Mouse (Mus musculus) lung, embryonic 16.5 days (tissue): Measurements from ENCODE around the gene Mief1. TPM values are rescaled to one million over a fixed set of nuclear protein-coding genes. Genes with fewer than 3 reads are reported as not detected.

Source experiments
- ATAC-seq: fragments of 200-750 bp; cut with Nextera tagmentation; 2 replicates; pipeline ENCODE4 v1.8.0; 2017; ENCODE audit warnings: low read depth, mild to moderate bottlenecking, moderate library complexity
- H3K27ac ChIP-seq: fragments of 300-500 bp; sonication (generic); 2 replicates; pipeline ENCODE4 v1.5.1; 2014; ENCODE audit warnings: mild to moderate bottlenecking, control low read depth, low read length
- H3K27me3 ChIP-seq: fragments of 300-500 bp; sonication (generic); 2 replicates; pipeline ENCODE4 v1.6.1; 2014; ENCODE audit warnings: low read depth, low read length, mixed read lengths; ENCODE audit not compliant: control insufficient read depth, insufficient read depth
- H3K36me3 ChIP-seq: fragments of 300-500 bp; sonication (generic); 2 replicates; pipeline ENCODE4 v1.6.1; 2014; ENCODE audit warnings: low read length; ENCODE audit not compliant: control insufficient read depth, insufficient read depth
- H3K4me1 ChIP-seq: fragments of 300-500 bp; sonication (generic); replicated peaks from 2 replicates; pipeline ENCODE4 v1.6.1; 2014; ENCODE audit warnings: low read length, mixed read lengths; ENCODE audit not compliant: control insufficient read depth, insufficient read depth
- H3K4me2 ChIP-seq: fragments of 300-500 bp; sonication (generic); 2 replicates; pipeline ENCODE4 v1.6.1; 2014; ENCODE audit warnings: low read depth, low read length, control low read depth
- H3K4me3 ChIP-seq: fragments of 300-500 bp; sonication (generic); 2 replicates; pipeline ENCODE4 v1.5.1; 2014; ENCODE audit warnings: mild to moderate bottlenecking, low read length, control low read depth
- H3K9ac ChIP-seq: fragments of 300-500 bp; sonication (generic); 2 replicates; pipeline ENCODE4 v1.6.1; 2014; ENCODE audit warnings: low read length, control low read depth
- H3K9me3 ChIP-seq: fragments of 300-500 bp; sonication (generic); 2 replicates; pipeline ENCODE4 v1.6.1; 2016; ENCODE audit warnings: low read length; ENCODE audit not compliant: control insufficient read depth
- WGBS: fragments of 180-500 bp; shearing (Covaris S2); extraction: QIAGEN DNeasy Blood & Tissue Kit; methylation state at CpG from one replicate; pipeline ENCODE4 v1.1.7; 2014; 5-methylcytosine and 5-hydroxymethylcytosine counted together
- polyA plus RNA-seq: library from polyadenylated mRNA; unstranded; fragments of >200 nt; fragmentation: Nextera tagmentation; extraction: Ambion mirVana; gene quantifications from 2 replicates; pipeline ENCODE4 v1.2.1, GENCODE M21; 2015

The Mief1 gene
- polyA plus RNA-seq, 1 experiment from 2014 or later = 28.4 TPM

DNA sequence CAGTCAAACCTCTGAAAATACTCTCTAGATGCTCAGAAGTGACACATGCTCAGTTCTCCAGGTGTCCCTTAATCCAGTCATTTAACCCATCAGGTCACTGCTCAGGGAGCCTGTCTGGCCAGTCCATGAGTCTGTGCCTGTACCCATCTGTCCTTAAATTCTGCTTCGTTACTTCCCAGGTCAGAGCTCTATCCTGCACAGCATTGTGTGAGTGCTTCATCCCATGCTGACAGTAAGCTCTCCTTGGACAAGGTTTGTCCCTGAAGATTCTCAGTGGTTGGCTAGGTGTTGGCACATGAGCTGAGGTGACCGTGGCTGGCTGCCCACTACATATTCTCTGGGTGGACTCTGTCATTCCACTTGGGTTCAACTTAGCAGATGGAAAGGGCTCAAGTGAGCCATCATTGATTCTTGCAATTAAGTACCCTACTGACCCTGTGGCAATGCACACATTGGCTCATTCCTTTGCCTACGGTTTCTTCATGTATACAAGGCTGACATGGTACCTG, 27.7 kb upstream of the Mief1 start:
- no peak for ATAC-seq
- no peak overlapping the region for H3K9ac ChIP-seq

DNA sequence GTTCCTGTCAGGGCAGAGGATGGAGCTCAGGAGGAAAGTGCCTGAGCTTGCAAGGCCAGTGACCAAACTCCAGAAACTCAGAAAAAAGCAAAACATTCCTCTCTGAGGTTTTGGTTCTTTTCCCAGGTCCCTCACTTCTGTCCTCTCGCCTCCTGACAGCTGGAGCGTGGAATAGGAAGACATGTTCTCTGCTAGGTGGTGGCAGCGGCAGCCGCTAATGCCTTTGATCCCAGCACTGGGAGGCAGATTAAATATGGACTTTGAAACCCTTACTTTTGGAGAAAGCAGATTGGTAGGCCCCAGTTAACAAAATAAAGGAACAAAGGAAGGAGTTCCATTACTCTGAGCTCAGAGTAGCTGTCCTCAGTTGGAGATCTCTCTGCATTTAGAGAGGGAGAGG, 25.4 kb upstream of the Mief1 start:
- H3K4me1 ChIP-seq = no peaks in the 10 kb centered on the region
- no peak overlapping the region for H3K4me2 ChIP-seq
- no peaks in the 10 kb centered on the region for H3K9me3 ChIP-seq
- no peaks in the 10 kb centered on the region for H3K27me3 ChIP-seq
- no peak for ATAC-seq
- H3K9ac ChIP-seq = no peak overlapping the region
- no peak overlapping the region for H3K4me3 ChIP-seq
- H3K27ac ChIP-seq = no peak overlapping the region
- WGBS = 31% methylated on average over 4 of the region's 4 CpGs
- H3K36me3 ChIP-seq = 0 out of 2 replicates have a peak, but pooled peaks cover 4% of the 10 kb centered on the region

More for the DNA sequence above, 27.7 kb upstream of the Mief1 start:
- Histone ChIP-seq H3K4me1 (no peaks in the 10 kb centered on the region), H3K9me3 (no peaks in the 10 kb centered on the region), H3K27ac (no peak overlapping the region), H3K27me3 (no peaks in the 10 kb centered on the region), H3K36me3 (no peaks in the 10 kb centered on the region), H3K4me3 (no peak overlapping the region), H3K4me2 (no peak overlapping the region)
- WGBS = 75% methylated on average over 3 of the region's 3 CpGs

DNA sequence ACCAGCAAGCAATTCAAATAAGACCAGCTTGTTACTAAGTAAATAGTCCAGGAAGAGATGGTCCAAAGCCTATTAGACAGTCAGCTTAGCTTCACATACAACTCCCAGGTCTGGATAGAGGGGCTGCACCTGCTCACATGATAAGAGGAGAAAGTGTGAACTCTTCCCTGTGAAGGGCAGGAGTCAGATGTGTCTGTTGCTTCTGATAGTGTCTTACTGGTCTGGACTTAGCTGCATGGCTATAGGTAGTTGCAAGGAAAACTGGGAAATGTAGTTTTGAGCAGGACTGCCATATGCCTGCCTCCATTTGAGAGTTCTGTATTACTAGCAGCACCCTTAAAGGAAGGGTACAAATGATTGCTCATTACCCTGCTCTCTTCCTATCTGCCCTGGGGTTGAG, 20.1 kb upstream of the Mief1 start:
- H3K27me3 ChIP-seq = no peaks in the 10 kb centered on the region
- H3K27ac ChIP-seq = no peak overlapping the region
- no peak overlapping the region for H3K4me2 ChIP-seq
- no peak overlapping the region for H3K9ac ChIP-seq
- no peak overlapping the region for H3K4me3 ChIP-seq
- no peaks in the 10 kb centered on the region for H3K4me1 ChIP-seq
- no peak for ATAC-seq
- H3K36me3 ChIP-seq = 0 out of 2 replicates have a peak, but pooled peaks cover 4% of the 10 kb centered on the region
- no peaks in the 10 kb centered on the region for H3K9me3 ChIP-seq

DNA sequence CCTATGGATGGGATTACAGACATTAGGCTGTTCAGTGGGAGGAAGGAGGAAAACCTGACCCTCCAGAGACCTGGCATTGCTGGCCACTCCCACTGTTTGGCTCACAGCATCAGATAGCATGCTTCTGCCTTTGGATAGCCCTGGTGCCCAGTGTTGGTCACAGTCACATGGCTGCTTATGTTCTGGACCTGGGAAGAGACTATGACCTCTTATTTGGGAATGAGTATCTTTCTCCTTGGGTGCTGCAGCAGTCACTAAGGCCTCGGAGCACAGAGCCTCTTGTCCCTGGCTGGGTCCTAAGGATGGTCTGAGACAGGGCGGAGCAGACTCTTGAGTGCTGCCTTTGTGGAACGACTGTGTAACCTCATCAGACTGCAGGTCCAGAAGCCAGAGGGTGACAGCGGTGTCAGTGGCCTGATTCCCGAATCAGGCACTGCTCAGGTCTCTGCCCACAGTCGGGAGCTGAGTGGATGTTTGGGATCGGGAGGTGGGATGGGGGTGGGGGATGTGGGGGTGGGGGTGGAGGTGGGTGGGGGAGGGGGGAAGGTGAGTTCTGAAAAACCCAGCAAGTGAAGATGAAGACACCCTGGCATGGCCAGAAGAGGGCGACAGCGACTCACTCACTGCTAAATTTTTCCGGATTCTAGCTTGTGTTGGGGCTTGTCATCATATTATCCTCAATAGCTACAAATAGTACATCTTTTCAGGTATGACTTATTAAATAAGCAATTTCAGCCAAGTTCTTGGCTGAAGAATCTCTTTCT, 17.9 kb upstream of the Mief1 start:
- no peak overlapping the region for H3K27ac ChIP-seq
- ATAC-seq = no peak
- no peaks in the 10 kb centered on the region for H3K4me1 ChIP-seq
- no peak overlapping the region for H3K4me3 ChIP-seq
- H3K9ac ChIP-seq = no peak overlapping the region
- no peak overlapping the region for H3K4me2 ChIP-seq
- no peaks in the 10 kb centered on the region for H3K27me3 ChIP-seq
- 0 out of 2 replicates have a peak, but pooled peaks cover 4% of the 10 kb centered on the region for H3K36me3 ChIP-seq
- 13% methylated on average over 10 of the region's 10 CpGs for WGBS
- H3K9me3 ChIP-seq = no peaks in the 10 kb centered on the region

DNA sequence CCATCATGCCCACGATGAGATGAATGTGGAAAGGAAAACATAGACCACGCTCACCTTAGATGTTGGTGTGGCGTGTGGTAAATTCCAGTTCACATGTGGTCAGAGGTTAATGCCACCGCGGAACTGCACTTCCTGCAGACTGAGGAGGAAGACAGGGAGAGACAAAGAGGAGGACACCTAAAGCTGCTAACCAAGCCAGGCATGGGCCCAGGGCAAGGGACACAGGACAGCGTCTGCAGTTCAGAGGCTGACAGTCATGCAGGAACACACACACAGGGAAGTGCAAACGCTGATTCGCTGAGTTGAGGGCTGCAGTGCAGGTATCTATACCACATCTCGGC, 17.4 kb upstream of the Mief1 start:
- no peaks in the 10 kb centered on the region for H3K27me3 ChIP-seq
- no peak overlapping the region for H3K9ac ChIP-seq
- no peak overlapping the region for H3K27ac ChIP-seq
- no peak overlapping the region for H3K4me2 ChIP-seq
- no peaks in the 10 kb centered on the region for H3K4me1 ChIP-seq
- ATAC-seq = no peak
- no peaks in the 10 kb centered on the region for H3K9me3 ChIP-seq
- WGBS = 59% methylated on average over 9 of the region's 9 CpGs
- H3K36me3 ChIP-seq = 0 out of 2 replicates have a peak, but pooled peaks cover 4% of the 10 kb centered on the region
- H3K4me3 ChIP-seq = no peak overlapping the region

DNA sequence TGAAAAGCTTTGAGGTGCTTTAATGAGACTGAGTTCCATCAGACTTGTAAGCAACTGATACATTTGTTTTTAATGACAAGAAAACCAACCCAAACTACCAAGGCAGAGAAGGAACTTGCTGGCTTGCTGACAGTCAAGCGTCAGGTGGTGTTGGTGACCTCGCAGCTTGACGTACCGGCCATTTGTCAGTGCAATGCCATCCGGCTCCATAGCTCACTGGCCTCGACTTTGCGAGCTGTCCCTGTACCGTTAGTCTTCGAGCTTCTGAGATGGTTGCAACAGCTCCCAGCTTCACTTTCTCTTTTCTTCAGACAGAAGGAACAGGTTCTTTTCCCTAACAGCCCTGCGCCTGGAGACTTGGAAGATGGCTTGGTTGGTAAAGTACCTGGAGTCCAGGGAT, 16.3 kb upstream of the Mief1 start:
- Histone ChIP-seq H3K4me3 (no peak overlapping the region), H3K9ac (no peak overlapping the region), H3K36me3 (no peaks in the 10 kb centered on the region), H3K4me1 (no peaks in the 10 kb centered on the region), H3K27me3 (no peaks in the 10 kb centered on the region), H3K4me2 (no peak overlapping the region), H3K27ac (no peak overlapping the region), H3K9me3 (no peaks in the 10 kb centered on the region)
- 80% methylated on average over 10 of the region's 10 CpGs for WGBS
- no peak for ATAC-seq

DNA sequence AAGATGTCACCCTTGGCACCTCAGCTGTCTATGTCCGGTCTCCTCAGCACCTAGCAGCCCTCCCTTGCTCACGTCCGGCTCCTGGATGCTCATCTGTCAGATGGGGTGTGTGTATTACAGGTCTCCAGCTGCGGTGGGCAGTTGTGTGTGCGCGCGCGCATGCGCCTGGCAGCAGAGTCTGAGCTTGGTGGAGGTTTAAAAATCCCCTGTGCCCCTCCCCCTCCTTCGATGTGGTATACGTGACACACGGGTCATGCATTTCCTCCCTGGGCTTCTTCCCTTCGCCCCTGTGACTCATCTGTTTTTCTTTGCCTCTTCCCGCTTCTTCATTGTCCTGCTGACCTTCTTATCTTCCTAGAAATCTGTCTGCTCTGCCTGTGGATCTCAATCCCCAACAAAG, 14.6 kb upstream of the Mief1 start:
- Histone ChIP-seq H3K27me3 (no peaks in the 10 kb centered on the region), H3K27ac (peak overlapping the region; percentile 26; the same call in 1 of the 2 replicates), H3K9ac (no peak overlapping the region; the same call in 1 of the 2 replicates), H3K36me3 (no peaks in the 10 kb centered on the region), H3K4me1 (no peaks in the 10 kb centered on the region), H3K4me3 (no peak overlapping the region), H3K9me3 (no peaks in the 10 kb centered on the region), H3K4me2 (peak overlapping the region; percentile 43)
- 21% methylated on average over 14 of the region's 14 CpGs for WGBS
- ATAC-seq = peak; percentile 60

DNA sequence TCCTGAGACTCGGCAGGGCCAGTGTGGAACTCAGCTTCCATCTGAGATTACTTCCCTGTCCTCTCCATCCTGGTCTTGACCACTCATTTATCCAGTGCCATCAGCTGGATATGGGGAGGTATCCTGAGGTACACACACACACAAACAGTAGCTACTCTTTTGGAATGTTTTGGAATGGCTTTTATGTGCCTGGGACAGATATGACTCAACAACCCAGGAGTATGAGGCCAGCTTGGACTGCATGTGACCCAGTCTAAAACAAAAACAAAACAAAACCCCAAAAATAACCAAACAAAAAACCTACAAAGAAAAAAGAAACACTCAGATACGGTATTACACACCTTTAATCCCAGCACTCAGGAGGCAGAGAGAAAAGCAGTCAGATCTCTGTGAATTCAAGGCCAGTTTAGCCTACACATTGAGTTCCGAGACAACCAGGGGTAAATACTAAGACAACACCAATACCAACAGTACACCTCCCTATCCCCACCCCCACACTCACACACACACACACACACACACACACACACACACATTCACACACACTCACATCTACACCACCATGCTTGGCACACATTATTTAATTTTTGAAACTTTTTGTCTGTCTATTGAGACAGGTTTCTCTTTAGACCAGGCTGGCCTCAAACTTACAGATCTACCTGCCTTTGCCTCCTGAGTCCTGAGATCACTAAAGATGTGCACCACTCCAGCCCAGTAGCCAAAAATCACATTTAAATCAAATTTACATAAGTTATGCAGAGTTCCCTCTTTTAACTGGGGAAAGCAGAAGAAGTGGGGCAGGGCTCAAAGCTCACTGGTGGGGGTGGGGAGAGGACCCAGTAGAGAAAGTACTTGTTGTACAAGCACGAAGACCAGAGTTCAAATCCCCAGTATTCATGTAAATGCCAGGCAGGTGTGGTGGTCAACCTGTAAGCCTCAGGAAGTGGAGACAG, 13.8 kb upstream of the Mief1 start:
- peak overlapping the region; percentile 26; the same call in 1 of the 2 replicates for H3K27ac ChIP-seq
- H3K9me3 ChIP-seq = no peaks in the 10 kb centered on the region
- no peak overlapping the region for H3K4me3 ChIP-seq
- no peak for ATAC-seq
- H3K27me3 ChIP-seq = no peaks in the 10 kb centered on the region
- no peaks in the 10 kb centered on the region for H3K36me3 ChIP-seq
- H3K9ac ChIP-seq = no peak overlapping the region
- H3K4me1 ChIP-seq = no peaks in the 10 kb centered on the region
- WGBS = 52% methylated on average over 4 of the region's 4 CpGs
- no peak overlapping the region for H3K4me2 ChIP-seq

DNA sequence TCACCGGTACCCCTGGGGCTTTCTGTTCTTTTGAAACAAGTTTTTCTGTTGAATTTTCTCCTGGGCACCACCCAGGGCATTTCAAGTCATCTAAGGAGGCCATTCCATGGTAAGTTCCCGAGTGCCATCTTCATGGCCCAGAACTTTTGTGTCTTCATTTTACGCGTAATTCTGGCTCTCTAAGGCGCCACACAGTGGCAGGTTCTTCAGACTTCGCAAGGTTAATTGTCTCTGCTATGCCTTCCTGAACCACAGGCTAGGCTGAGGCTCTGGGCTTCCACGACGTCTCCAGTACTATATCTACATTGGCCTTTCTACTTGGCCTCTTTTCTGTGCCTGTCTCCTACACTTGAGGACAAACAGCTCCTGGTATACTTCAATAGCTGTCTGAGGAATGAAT, 12.8 kb upstream of the Mief1 start:
- Histone ChIP-seq H3K4me1 (no peaks in the 10 kb centered on the region), H3K9ac (no peak overlapping the region), H3K27me3 (no peaks in the 10 kb centered on the region), H3K27ac (no peak overlapping the region), H3K4me2 (no peak overlapping the region), H3K4me3 (no peak overlapping the region), H3K36me3 (no peaks in the 10 kb centered on the region), H3K9me3 (no peaks in the 10 kb centered on the region)
- no peak for ATAC-seq
- 61% methylated on average over 8 of the region's 8 CpGs for WGBS
